Mouse (Mus musculus) retina, adult 2 months (tissue): ENCODE measurements around the gene Smchd1.

ENCODE experiments used
- DNase-seq: peaks from one replicate; pipeline ENCODE4 v3.0.0-alpha.2; 2012; ENCODE audit warnings: low read depth, low spot score

Smchd1 gene

GRCm38 (mm10) chr17:71310486-71311339, 164.4 kb downstream of the Smchd1 start:
- DNase-seq, result no peak

GRCm38 (mm10) chr17:71309711-71310485, 165.2 kb downstream of the Smchd1 start:
- no peak for DNase-seq

- no peak for DNase-seq
These were observed 166.0 kb downstream of the Smchd1 start for GRCm38 (mm10) chr17:71309141-71309540.

GRCm38 (mm10) chr17:71308296-71308695, 166.8 kb downstream of the Smchd1 start:
- DNase-seq, result no peak

GRCm38 (mm10) chr17:71307251-71307790, 167.8 kb downstream of the Smchd1 start:
- DNase-seq, result no peak

- no peak for DNase-seq
These were observed 168.4 kb downstream of the Smchd1 start for GRCm38 (mm10) chr17:71306716-71307115.

GRCm38 (mm10) chr17:71306091-71306490, 169.1 kb downstream of the Smchd1 start:
- no peak for DNase-seq

GRCm38 (mm10) chr17:71303444-71303843, 171.7 kb downstream of the Smchd1 start:
- no peak for DNase-seq

GRCm38 (mm10) chr17:71301413-71301812, 173.7 kb downstream of the Smchd1 start:
- no peak for DNase-seq

- no peak for DNase-seq
These were observed 174.8 kb downstream of the Smchd1 start for GRCm38 (mm10) chr17:71300338-71300737.

- DNase-seq, result no peak
These were observed 175.3 kb downstream of the Smchd1 start for GRCm38 (mm10) chr17:71299879-71300278.

- DNase-seq, result no peak
These were observed 180.6 kb downstream of the Smchd1 start for GRCm38 (mm10) chr17:71294570-71294969.
